Mouse (Mus musculus) induced T-regulatory cell, adult 2 months (primary cell): ENCODE measurements around the gene B4galt3.

Source experiments
- DNase-seq: peaks from one replicate; pipeline ENCODE4 v3.0.0-alpha.2; 2012; ENCODE audit warnings: low read depth

The B4galt3 gene

DNA sequence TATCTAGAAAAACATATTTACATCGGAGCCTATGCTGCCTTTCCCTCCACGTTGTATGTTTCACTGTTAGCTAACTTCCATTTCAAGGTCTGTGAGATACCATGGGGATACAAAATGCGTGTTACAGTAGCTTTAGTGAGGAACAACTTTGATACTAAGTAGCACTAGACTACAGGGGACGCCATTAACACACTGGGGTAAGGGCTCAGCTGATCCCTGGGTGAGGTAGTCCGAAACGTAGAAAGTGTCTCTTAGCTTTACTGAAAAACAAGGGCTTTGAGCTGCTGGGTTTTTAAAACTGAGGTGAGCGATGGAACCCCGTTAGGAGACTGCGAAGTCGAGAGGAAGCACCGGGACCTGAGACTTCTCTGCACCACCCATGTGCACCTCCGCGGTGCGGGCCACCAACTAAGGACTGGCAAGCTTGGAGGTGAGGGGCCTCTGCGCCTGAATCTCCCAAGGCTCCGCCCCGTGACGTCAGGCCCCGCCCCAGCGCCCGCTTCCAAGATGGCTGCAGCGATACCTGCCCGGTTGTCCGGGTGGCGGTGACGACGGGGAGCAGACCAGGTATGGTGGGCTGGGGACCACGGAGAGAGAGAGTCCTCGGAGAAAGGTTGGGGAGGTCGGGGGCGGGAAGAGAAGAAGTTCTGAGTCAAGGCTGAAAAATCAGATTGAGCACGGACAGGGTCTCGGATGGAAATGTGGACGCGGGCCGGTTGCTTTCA, at the start of gene B4galt3:
Gene B4galt3 (plus strand): TSS at position 481 of the 725 bp plus-strand sequence.
- peak; percentile 95 for DNase-seq

DNA sequence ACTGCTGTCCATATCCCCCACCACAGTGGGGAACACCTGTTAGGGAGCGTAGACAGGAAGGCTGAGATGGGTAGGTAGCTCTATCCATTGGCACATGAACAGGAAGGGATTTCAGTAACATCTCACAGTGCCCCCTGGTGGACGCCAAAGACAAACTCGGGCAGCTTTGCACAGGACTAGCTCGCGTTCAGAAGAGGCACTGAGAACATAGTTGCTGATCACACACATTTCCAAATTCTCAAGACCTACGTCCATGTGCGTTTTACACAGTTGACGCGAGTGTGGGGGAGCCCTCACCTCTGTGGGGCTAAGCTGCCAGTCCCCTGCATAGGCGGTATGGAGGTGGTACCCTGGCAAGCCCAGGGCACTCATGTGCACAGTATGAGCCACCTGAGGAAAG, 49.3 kb upstream of the B4galt3 start:
- DNase-seq, result peak; percentile 92

DNA sequence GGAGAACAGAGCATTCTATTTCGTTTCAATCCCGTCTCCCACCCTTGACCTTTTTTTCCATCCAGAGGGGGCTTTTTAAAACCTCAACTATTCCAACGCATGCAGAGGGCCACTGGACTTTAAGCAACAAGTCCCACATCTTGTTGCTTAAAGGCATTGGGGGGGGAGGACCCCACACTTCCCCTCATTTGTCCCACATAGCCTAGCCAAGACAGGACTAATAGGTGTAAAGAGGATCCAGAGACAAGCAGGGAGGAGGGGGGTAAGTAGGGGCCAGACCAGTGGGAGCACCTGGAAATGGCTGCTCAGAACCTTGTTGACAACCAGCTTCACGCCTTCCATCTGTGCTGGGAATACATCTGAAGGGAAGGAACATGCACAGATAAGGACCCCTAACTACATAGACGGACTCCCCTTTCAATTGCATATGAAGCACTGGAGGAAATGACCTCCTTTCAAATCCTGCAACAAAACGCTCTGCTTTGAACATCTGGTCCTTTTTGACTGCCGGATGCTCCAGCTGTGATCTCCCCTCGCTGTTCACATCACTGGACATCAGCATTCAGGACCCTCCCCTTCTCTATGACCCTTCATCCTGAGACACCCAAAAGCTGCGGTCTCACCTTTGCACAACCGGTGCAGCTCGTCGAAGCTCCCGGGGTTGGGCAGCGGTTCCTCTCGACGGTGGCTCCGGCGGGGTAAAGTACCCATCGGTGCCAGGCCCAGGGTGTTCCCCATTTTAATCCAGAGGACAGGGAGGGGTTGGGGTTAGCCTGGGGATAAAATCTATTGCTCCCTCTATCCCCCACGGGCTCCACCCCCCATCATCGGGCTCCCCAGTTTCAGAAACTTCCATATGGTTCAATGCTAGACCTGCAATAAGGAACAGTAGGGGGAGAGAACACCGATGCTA, 48.6 kb upstream of the B4galt3 start:
- peak; percentile 46 for DNase-seq

DNA sequence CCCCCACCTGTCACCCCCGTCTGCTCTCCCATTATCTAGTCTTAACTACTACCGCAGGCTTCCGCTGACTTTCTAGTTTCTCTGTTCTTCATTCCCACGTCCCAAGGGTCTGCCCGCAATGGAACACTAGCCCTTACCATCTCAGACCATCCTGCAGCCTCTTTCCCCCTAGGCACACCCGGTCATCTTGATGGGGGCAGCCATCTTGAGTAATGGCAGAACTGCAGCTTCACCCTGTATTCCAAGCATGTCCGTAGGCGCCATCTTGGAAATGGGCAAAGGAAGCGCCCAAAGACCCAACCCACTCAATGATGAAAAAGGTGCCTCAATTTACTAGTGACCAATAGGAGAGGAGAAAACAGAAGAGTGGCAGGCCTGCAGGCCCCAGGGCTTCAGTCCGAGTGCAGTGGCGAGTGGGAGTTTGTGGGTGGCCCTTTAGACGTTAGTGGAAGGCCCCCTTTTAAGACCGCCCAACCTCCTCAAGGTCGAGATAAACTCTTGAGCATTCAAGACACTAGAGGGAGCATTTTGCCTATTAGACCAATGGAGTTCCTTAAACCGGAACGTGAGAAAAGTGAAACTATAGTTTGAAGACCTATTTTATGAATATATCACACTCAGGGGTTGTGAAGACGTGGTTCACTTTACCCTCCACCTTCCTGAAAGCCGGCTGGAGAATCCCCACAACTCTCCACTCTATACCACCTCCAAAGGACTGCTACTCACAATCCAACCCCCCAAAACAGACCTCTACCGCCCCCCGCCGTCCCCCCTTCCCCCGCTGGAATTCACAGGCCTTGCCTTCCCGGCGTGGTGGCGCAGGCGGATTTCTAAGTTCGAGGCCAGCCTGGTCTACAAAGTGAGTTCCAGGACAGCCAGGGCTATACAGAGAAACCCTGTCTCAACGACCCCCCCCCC, 47.6 kb upstream of the B4galt3 start, which contains the start of gene Tomm40l:
Gene Tomm40l (minus strand): TSS at position 277 of the 918 bp plus-strand sequence.
- peak; percentile 98 for DNase-seq

DNA sequence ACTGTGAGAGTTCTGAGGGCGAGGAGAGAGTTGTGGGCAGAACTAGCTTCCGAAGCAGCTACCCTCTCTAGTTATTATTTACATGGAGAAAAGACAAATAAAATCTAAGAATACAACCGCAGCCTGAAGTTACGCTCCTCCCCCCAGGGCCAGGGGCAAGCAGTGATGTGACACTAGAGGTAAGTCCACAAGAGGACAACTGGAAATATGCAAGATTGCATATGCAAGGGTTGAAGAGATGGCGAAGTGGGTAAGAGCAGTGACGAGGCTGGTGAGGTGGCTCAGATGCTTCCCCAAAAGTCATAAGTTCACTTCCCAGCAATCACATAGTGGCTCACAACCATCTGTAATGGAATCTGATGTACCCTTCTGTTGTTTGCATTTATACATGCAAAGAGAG, 47.0 kb upstream of the B4galt3 start:
- DNase-seq, result peak; percentile 40

DNA sequence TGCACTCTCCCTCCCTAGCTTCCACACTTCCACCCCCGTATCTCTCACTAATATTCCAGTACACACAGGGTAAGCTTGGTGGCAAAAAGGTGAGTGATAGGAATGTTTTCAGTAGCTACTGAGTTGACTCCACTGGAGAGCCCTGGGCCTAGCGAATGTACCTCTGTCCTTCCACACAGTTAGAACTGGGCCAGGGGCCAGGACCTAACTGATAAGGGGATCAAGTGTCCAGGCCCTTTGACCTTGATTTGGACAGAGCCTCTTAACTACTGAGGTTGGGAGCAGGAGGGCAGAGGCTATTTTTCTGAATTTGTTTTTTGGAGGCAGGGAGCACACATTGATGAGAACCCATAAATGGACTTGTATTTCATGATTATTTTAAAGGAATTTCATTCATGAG, 46.3 kb upstream of the B4galt3 start:
- DNase-seq, result peak; percentile 11

DNA sequence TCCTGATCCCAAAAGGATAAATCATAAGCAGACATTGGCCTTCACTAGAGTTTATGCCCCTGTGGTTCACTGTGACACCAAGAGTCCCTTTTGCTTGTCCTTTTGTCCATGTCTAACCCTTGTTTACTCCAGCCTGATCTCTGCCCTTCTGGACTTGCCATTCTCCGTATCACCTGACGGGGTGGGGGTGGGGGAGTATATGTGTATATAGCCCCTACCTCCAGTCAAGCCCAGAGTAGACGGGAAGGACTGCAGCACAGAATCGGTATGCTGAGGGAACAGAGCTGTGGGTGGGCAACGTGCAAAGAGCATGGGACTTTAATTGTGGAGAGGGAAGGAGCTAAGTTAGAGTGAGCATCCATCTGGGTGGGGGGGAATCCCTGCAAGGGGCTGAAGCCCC, 45.3 kb upstream of the B4galt3 start, which contains the start of gene Apoa2:
Gene Apoa2 (plus strand): TSS at position 198 of the 400 bp plus-strand sequence.
- no peak for DNase-seq

DNA sequence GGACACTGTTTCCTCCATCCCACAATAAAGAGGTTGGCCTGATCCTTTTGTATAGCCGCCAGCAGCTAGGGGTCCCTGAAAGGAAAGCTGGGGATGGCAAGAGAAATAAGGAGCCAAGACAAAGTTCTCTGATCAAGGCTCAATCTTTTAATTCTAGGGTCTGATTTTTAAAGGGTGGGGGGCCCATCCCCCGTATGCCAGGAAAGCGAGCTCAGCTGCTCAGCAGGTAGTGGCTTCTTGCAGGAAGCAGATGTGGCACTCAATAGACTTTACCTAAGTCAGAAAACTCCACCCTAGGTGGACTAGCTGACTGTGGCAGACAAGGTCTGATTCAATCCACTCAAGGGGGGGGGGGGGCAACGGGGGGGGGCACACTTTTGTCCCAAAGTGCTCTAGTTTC, 43.3 kb upstream of the B4galt3 start:
- no peak for DNase-seq

DNA sequence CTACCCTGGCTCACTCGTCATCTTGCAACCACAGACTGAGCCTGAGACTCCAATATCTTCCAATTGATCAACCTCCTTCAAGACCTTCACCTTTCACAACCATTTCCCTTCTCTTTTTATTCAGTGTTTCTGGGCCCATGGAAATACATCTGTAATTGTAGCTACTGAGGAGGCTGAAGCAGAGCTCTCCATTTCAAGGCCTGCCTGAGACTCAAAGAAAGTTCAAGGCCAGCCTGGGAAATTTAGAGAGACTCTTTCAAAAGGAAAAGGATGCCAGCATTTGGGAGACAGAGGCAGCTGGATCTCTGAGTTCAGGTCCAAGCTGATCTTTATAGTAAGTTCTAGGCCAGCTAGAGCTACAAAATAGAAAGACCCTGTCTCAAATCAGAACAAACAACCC, 42.2 kb upstream of the B4galt3 start:
- DNase-seq, result no peak

DNA sequence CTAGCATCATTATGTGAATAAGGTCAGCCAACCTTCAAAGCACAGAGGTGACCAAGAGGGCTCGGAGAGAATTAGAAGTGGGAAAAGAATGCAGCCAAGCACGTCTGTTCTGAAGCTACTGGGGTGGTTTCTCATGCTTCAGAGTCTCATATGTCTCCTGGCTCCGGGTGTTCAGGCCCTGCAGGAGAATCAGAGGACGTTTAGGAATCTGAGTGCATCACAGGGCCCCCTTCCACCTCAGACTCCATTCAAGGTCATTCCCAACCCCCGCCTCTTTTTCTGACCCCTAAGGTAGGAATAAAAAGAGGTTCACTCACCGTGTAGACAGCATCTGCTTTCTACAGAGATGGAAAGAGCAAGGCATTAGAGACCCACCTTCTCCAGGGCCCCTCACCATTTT, 40.4 kb upstream of the B4galt3 start:
- DNase-seq, result no peak

DNA sequence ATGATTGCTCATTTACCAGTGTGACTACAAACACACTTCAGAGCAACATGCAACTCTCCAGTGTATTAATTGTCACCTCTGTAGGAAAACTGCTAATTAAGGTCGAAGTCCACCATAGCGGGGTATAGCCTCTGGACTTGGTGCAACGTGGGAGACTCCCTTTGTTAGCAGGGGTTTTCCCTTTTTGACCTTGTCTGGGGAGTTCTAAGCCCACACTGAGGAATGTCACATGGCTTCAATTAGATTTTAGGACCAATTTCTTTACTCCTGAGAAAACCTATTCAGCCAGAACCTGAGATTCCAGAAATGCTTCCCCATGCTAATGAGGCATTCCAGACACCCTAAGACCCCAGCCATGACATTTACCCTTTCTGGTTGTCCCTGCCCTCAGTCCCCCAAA, 39.9 kb upstream of the B4galt3 start:
- no peak for DNase-seq

DNA sequence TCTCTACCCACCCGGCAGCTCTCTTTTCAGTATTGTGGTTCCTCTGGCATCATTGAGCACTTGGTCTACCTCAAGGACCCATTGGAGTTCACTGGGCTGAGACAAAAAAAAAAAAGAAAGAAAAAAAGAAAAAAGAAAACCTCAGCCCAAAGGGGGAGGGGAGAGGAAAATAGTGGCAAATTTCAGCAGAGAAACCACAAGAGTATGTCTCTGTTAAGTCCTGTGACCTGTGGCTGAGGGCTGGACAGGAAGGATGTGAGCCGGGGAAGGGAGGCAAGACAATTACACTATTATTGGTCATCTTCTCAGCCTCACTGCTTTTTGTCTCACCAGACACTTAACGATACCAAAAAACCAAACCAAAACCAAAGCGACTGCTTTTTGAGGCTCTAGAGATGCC, 38.3 kb upstream of the B4galt3 start:
- peak; percentile 18 for DNase-seq

DNA sequence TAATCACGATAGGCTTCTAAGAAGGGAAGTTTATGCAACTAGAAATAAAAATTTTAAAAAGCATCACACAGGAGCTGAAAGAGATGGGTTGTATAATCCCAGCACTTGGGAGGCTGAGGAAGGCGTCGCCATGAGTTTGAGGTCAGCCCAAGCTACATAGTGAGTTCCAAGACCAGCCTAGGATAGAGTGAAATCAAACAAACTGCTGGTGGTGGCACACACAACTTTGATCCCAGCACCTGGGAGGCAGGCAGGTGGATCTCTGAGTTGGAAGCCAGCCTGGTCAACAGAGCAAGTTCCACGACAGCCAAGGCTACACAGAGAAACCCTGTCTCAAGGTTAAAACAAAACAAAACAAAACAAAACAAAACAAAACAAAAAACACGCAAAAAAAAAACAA, 37.8 kb upstream of the B4galt3 start:
- DNase-seq, result no peak

DNA sequence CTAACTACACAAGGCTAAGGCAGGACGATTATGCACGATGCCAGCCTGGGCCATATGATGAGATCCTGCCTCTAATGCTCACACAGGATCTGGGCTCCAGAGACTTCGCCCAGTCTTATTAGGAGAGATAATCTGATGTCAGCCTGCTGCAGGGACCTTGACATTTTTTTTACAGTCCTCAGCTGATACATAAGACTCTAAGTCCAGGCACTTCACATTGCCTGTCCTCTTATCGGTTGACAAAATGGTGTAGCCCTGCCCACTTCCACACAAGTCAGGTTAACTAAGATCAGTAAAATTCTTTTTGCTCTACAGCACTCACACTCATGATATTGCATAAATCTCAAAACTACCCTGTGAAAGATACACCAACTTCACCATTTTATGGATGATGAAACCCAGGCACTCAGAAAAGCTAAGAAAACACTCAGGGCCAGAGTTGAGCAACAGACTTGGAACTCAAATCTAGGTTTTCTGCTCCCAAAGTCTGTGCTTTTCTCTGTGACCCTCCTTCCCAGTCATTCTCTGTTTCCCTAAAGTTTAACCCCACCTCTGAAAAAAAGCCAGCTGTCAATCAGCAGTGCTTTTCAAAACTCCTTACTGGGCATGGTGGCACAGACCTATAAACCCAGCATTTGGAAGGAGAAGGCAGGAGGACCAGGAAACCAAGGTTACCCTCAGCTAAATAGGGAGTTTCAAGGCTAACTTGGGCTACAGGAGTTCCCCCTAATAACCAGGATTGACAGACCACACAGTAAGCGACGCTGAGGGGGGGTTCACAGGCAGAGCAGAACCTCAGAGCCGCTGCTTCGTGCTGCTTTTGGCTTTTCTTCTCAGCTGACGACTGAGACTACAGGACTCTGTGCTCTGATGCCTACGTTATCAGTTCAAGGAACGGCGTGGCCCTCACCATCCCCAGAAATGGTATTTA, 37.1 kb upstream of the B4galt3 start:
- no peak for DNase-seq

DNA sequence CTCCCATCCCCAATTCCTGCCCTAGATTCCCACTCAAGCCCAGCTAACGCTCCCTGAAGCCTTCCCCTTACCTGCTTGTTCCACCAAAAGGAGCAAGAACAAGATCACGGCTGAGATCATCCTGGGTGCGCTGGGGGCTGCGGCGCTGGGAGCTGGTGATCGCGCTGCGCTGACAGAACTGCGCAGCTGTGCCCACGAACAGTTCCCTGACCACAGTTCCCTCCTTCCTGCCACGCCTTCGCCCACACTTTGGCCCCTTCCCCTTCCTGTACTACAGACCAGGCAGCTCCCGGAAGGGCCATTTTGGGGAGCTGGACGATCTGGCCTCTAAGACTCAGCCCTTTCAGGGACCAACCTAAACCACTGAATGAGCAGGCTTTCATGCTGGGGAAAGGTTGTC, 36.0 kb upstream of the B4galt3 start, which contains the start of gene Fcer1g:
Gene Fcer1g (minus strand): TSS at position 240 of the 400 bp plus-strand sequence.
- no peak for DNase-seq

DNA sequence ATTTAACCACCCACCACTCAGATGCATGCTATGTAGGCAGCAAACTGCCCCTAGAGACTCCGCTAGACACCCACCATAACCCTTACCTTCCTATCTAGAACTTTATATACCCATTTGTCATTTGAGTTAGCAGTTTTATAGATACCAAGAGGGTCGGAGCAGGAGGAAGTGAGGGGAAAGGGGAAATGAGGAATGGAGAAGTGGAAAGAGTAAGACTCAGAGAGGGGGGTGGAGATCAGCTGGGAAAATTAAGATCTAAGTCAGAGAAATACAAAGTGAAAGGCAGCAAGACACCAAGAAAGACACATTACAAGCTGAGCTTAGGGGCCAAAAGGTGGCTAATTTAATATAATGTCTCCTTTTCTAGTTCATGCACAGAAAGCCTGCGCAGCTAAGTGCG, 35.6 kb upstream of the B4galt3 start:
- no peak for DNase-seq

DNA sequence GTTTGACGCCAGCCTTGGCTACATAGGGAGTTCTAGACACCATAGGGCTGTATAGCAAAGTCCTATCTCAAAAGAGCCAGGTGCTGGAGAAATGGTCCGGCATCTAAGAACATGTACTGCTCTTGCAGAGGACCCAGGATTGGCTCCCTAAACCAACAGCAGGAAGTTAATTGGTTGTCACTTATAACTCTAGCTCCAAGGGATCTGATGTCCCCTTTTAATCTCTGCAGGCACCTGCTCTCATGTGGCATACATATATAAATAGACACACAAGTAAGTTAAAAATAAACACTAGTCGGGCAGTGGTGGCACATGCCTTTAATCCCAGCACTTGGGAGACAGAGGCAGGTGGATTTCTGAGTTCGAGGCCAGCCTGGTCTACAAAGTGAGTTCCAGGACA, 34.3 kb upstream of the B4galt3 start:
- no peak for DNase-seq

DNA sequence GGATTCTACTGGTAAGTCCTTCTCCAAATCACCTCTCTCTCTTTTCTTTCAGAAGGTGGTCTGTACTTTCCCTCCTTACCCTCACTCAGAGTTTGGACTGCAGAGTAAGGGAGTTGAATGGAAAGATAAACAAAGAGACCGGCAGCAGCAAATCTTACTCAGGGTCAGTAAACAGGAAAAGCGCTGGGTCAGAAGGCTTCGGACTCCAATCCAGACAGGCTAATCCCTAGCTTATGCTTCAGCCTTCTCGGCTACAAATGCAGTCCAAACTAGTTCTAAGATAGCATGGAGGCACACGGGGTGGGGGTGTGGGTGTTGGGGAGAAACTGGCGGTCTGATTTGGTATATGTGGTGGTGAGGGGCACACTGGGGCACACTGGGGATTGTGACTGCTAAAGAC, 32.7 kb upstream of the B4galt3 start:
- no peak for DNase-seq

DNA sequence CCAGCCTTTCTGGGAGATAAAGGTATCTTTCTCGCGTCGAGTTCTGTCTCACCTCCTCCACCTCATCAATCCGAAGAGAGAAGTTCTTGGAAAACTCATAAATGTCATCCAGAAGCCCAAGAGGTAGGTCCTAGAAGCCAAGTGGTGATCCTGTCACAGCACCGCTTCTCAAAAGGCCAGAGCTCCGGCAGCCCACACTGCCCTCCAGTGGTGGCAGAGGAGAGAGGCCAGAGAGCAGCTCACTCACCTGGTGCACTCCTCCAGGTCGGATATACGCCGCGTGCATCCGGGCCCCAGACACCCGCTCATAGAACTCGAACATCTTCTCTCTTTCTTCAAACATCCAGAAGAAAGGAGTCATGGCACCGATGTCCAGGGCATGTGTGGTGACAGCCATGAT, 31.7 kb upstream of the B4galt3 start:
- DNase-seq, result peak; percentile 76

DNA sequence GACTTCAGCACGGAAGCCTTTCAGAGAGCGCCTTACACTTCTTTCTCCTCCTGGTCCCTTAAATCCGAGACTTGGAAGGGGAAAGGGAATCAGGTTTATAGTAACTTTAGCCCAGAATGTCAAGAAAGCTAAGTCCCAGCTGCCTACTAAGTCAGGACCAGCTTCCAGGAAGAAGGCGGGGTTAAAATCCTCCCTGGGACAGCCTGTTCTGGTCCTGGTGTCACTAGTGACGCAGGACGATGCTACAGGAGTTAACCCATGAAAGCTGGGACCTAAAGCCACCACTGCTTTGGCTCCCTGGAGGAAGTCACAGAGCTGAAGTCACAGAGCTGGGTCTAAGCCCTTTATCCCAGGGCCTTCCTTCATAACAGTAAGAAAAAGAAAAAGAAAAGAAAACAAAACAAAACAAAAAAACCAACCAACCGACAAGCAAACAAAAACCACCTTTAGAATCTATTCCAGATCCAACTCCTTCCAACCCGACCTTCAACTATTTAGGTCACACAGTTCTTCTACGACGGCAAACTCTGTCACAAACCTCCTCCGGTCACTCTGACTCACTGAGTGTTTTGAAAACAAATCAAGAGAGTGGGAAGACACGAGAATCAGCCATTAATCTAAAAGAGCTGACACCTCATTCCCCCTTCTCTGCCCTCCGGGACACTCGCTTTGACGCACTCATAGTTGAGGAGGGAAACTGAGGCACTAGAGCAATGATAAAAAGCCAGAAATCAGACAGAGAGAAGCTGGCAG, 30.0 kb upstream of the B4galt3 start:
- no peak for DNase-seq
